Mouse (Mus musculus) E14TG2a.4 (cell line): ENCODE results near the gene Itga9.

Source experiments
- H3K27me3 ChIP-seq: 2 replicates; pipeline ENCODE4 v1.6.1; 2014; ENCODE audit warnings: low read length, control low read depth; ENCODE audit not compliant: insufficient read depth
- H3K36me3 ChIP-seq: 2 replicates; pipeline ENCODE4 v1.6.1; 2014; ENCODE audit warnings: low read length, control low read depth; ENCODE audit not compliant: insufficient read depth
- H3K4me1 ChIP-seq: replicated peaks from 2 replicates; pipeline ENCODE4 v1.6.1; 2014; ENCODE audit warnings: low read depth, low read length, control low read depth
- H3K4me3 ChIP-seq: replicated peaks from 2 replicates; pipeline ENCODE4 v1.5.1; 2014; ENCODE audit warnings: mild to moderate bottlenecking, low read length
- H3K9me3 ChIP-seq: 2 replicates; pipeline ENCODE4 v1.6.1; 2014; ENCODE audit warnings: low read length, control low read depth
- CTCF ChIP-seq: conservative IDR thresholded peaks from 2 replicates; pipeline ENCODE4 v1.5.1; 2014; ENCODE audit warnings: low read length
- NANOG ChIP-seq: IDR thresholded peaks from 2 replicates; pipeline ENCODE4 v1.6.1; 2014; ENCODE audit warnings: borderline replicate concordance, low read length, mixed read lengths
- POU5F1 ChIP-seq: IDR thresholded peaks from 2 replicates; pipeline ENCODE4 v1.6.1; 2014; ENCODE audit warnings: low read length, borderline replicate concordance

Itga9 gene

GRCm38 (mm10) chr9:118606148-118606816, at the start of gene Itga9:
TSS of gene Itga9 (plus strand) at chr9:118606690.
- Histone ChIP-seq H3K4me3 (peak within 1 kb of the TSS; percentile 84), H3K27me3 (peaks cover 43% of the 10 kb centered on the region), H3K4me1 (peaks cover 55% of the 10 kb centered on the region), H3K9me3 (0 out of 2 replicates have a peak, but pooled peaks cover 3% of the 10 kb centered on the region), H3K36me3 (no peaks in the 10 kb centered on the region)
- TF ChIP-seq CTCF (peak; percentile 21; the same call in 1 of the 2 replicates), NANOG (no peak)

GRCm38 (mm10) chr9:118556951-118557780, 49.3 kb upstream of the Itga9 start:
- Histone ChIP-seq H3K9me3 (no peaks in the 10 kb centered on the region), H3K36me3 (peaks cover 95% of the 10 kb centered on the region), H3K4me1 (peaks cover 18% of the 10 kb centered on the region), H3K27me3 (no peaks in the 10 kb centered on the region), H3K4me3 (no peak overlapping the region)
- TF ChIP-seq CTCF (no peak), POU5F1 (no peak), NANOG (no peak)

GRCm38 (mm10) chr9:118563356-118563755, 43.1 kb upstream of the Itga9 start:
- H3K4me1 ChIP-seq, result peaks cover 17% of the 10 kb centered on the region
- no peaks in the 10 kb centered on the region for H3K9me3 ChIP-seq
- TF ChIP-seq CTCF (no peak), NANOG (no peak), POU5F1 (no peak)

GRCm38 (mm10) chr9:118563866-118564265, 42.6 kb upstream of the Itga9 start:
- Histone ChIP-seq H3K9me3 (no peaks in the 10 kb centered on the region), H3K36me3 (peaks cover 96% of the 10 kb centered on the region), H3K4me1 (peaks cover 13% of the 10 kb centered on the region), H3K27me3 (no peaks in the 10 kb centered on the region), H3K4me3 (no peak overlapping the region)
- no peak for TF ChIP-seq CTCF
- TF ChIP-seq POU5F1, result no peak
- TF ChIP-seq NANOG, result no peak

More at GRCm38 (mm10) chr9:118563356-118563755, 43.1 kb upstream of the Itga9 start:
- H3K36me3 ChIP-seq, result peaks cover 98% of the 10 kb centered on the region
- no peak overlapping the region for H3K4me3 ChIP-seq
- no peaks in the 10 kb centered on the region for H3K27me3 ChIP-seq

GRCm38 (mm10) chr9:118564696-118565095, 41.8 kb upstream of the Itga9 start:
- peaks cover 5% of the 10 kb centered on the region for H3K4me1 ChIP-seq
- H3K4me3 ChIP-seq, result no peak overlapping the region
- peaks cover 96% of the 10 kb centered on the region for H3K36me3 ChIP-seq
- H3K27me3 ChIP-seq, result no peaks in the 10 kb centered on the region
- no peak for TF ChIP-seq NANOG
- no peak for TF ChIP-seq POU5F1
- no peak for TF ChIP-seq CTCF
- H3K9me3 ChIP-seq, result no peaks in the 10 kb centered on the region

- H3K27me3 ChIP-seq, result no peaks in the 10 kb centered on the region
- H3K4me1 ChIP-seq, result peaks cover 3% of the 10 kb centered on the region
- TF ChIP-seq POU5F1 (no peak), CTCF (no peak), NANOG (no peak)
- no peaks in the 10 kb centered on the region for H3K9me3 ChIP-seq
- H3K4me3 ChIP-seq, result no peak overlapping the region
- peaks cover 94% of the 10 kb centered on the region for H3K36me3 ChIP-seq
These were observed 37.2 kb upstream of the Itga9 start for GRCm38 (mm10) chr9:118569328-118569727.

- Histone ChIP-seq H3K27me3 (no peaks in the 10 kb centered on the region), H3K9me3 (no peaks in the 10 kb centered on the region), H3K4me1 (peaks cover 3% of the 10 kb centered on the region), H3K36me3 (peaks cover 94% of the 10 kb centered on the region), H3K4me3 (no peak overlapping the region)
- TF ChIP-seq NANOG (no peak), POU5F1 (no peak)
These were observed 35.6 kb upstream of the Itga9 start for GRCm38 (mm10) chr9:118570865-118571264.

- Histone ChIP-seq H3K4me3 (no peak overlapping the region), H3K4me1 (peaks cover 3% of the 10 kb centered on the region), H3K27me3 (no peaks in the 10 kb centered on the region), H3K36me3 (peaks cover 94% of the 10 kb centered on the region), H3K9me3 (no peaks in the 10 kb centered on the region)
- TF ChIP-seq NANOG (no peak), POU5F1 (no peak), CTCF (no peak)
These were observed 34.8 kb upstream of the Itga9 start for GRCm38 (mm10) chr9:118571701-118572100.

- Histone ChIP-seq H3K36me3 (peaks cover 93% of the 10 kb centered on the region), H3K27me3 (no peaks in the 10 kb centered on the region), H3K4me1 (no peaks in the 10 kb centered on the region), H3K9me3 (no peaks in the 10 kb centered on the region), H3K4me3 (no peak overlapping the region)
- TF ChIP-seq CTCF, result no peak
- TF ChIP-seq NANOG, result no peak
- TF ChIP-seq POU5F1, result no peak
These were observed 31.6 kb upstream of the Itga9 start for GRCm38 (mm10) chr9:118574911-118575310.
